Mouse (Mus musculus) layer of hippocampus, adult 9-10 months (tissue): ENCODE measurements around the gene Wfdc3.

ENCODE experiments used
- DNase-seq: peaks from one replicate; pipeline ENCODE4 v3.0.0; 2022; ENCODE audit warnings: low spot score

Wfdc3 gene

GRCm38 (mm10) chr2:164776130-164776529, 30.4 kb upstream of the Wfdc3 start:
- DNase-seq, result no peak

GRCm38 (mm10) chr2:164773989-164774364, 28.2 kb upstream of the Wfdc3 start:
- no peak for DNase-seq

GRCm38 (mm10) chr2:164773229-164773988, 27.7 kb upstream of the Wfdc3 start:
- DNase-seq, result no peak

- no peak for DNase-seq
These were observed 25.4 kb upstream of the Wfdc3 start for GRCm38 (mm10) chr2:164771123-164771522.

GRCm38 (mm10) chr2:164770279-164770678, 24.5 kb upstream of the Wfdc3 start:
- DNase-seq, result no peak

GRCm38 (mm10) chr2:164769258-164770037, 23.7 kb upstream of the Wfdc3 start, which contains the start of gene Ube2c:
TSS of gene Ube2c (plus strand) at chr2:164769898.
- peak; percentile 96 for DNase-seq

GRCm38 (mm10) chr2:164767812-164768540, 22.2 kb upstream of the Wfdc3 start:
- DNase-seq, result no peak

- DNase-seq, result no peak
These were observed 20.1 kb upstream of the Wfdc3 start for GRCm38 (mm10) chr2:164765841-164766240.

- DNase-seq, result no peak
These were observed 16.9 kb upstream of the Wfdc3 start for GRCm38 (mm10) chr2:164762593-164762992.

GRCm38 (mm10) chr2:164761971-164762370, 16.2 kb upstream of the Wfdc3 start:
- DNase-seq, result no peak

- no peak for DNase-seq
These were observed 15.8 kb upstream of the Wfdc3 start for GRCm38 (mm10) chr2:164761502-164761901.

GRCm38 (mm10) chr2:164760059-164760833, 14.5 kb upstream of the Wfdc3 start:
- DNase-seq, result no peak

- no peak for DNase-seq
These were observed 13.0 kb upstream of the Wfdc3 start for GRCm38 (mm10) chr2:164758692-164759091.

GRCm38 (mm10) chr2:164757841-164758240, 12.1 kb upstream of the Wfdc3 start:
- no peak for DNase-seq

- no peak for DNase-seq
These were observed 9.1 kb upstream of the Wfdc3 start for GRCm38 (mm10) chr2:164754800-164755199.

GRCm38 (mm10) chr2:164754105-164754504, 8.4 kb upstream of the Wfdc3 start:
- no peak for DNase-seq

- no peak for DNase-seq
These were observed 6.7 kb upstream of the Wfdc3 start for GRCm38 (mm10) chr2:164752454-164752853.

GRCm38 (mm10) chr2:164748991-164749390, 3.3 kb upstream of the Wfdc3 start:
- DNase-seq, result no peak

- DNase-seq, result no peak
These were observed 2.5 kb upstream of the Wfdc3 start for GRCm38 (mm10) chr2:164748191-164748590.

- no peak for DNase-seq
These were observed 962 bp upstream of the Wfdc3 start for GRCm38 (mm10) chr2:164746693-164747092.

- no peak for DNase-seq
These were observed 744 bp downstream of the Wfdc3 start for GRCm38 (mm10) chr2:164744987-164745386.

- DNase-seq, result no peak
These were observed 5.9 kb downstream of the Wfdc3 start for GRCm38 (mm10) chr2:164739876-164740275.
